Mouse (Mus musculus): ENCODE results near the gene Rbm15. TPM values are rescaled to one million over a fixed set of nuclear protein-coding genes. Genes with fewer than 3 reads are reported as not detected.

Rbm15 gene
- polyA plus RNA-seq, 1 experiment from 2014 or later, result 8.1 TPM

- 44% methylated on average over 4 of the region's 4 CpGs for WGBS (ENCODE audit: insufficient replicate concordance)
Measured at GRCm38 (mm10) chr3:107275996-107276395, 57.5 kb downstream of the Rbm15 start.

More at GRCm38 (mm10) chr3:107275996-107276395, 57.5 kb downstream of the Rbm15 start:
- Histone ChIP-seq H3K4me2 (ENCODE audit: low read depth, low read length) (no peak overlapping the region), H3K9me3 (replicated peaks; ENCODE audit: control insufficient read depth, low read length) (no peaks in the 10 kb centered on the region), H3K27me3 (ENCODE audit: control insufficient read depth, insufficient read depth, low read depth, low read length) (no peaks in the 10 kb centered on the region), H3K4me3 (ENCODE audit: low read depth, low read length) (no peak overlapping the region), H3K36me3 (ENCODE audit: control insufficient read depth, insufficient read depth) (no peaks in the 10 kb centered on the region), H3K4me1 (ENCODE audit: control insufficient read depth, low read depth, low read length) (peaks cover 17% of the 10 kb centered on the region), H3K27ac (ENCODE audit: low read length) (no peak overlapping the region), H3K9ac (ENCODE audit: low read depth, low read length) (no peak overlapping the region)
- no peak for ATAC-seq (ENCODE audit: low read depth)

Other genes starting within 250 kb of the Rbm15 start
- gene Kcna2, start 232.5 kb downstream of the Rbm15 start, polyA plus RNA-seq (2015; fragmentation: Nextera tagmentation; extraction: Ambion mirVana), result 0.12 and 0.13 TPM in 2 replicates
- not detected in 2 replicates for gene Kcna10, start 150.6 kb downstream of the Rbm15 start, polyA plus RNA-seq (2015; fragmentation: Nextera tagmentation; extraction: Ambion mirVana)
- 0.07 and 7.3 TPM in 2 replicates for gene Cym, start 111.9 kb downstream of the Rbm15 start, polyA plus RNA-seq (2015; fragmentation: Nextera tagmentation; extraction: Ambion mirVana)
- gene A630076J17Rik, start 103.1 kb downstream of the Rbm15 start, polyA plus RNA-seq (2015; fragmentation: Nextera tagmentation; extraction: Ambion mirVana), result not detected in 2 replicates
- 0.05 and 0.06 TPM in 2 replicates for gene Prok1, start 94.0 kb downstream of the Rbm15 start, polyA plus RNA-seq (2015; fragmentation: Nextera tagmentation; extraction: Ambion mirVana)
- 88.2 and 90.1 TPM in 2 replicates for gene Lamtor5, start 54.8 kb downstream of the Rbm15 start, polyA plus RNA-seq (2015; fragmentation: Nextera tagmentation; extraction: Ambion mirVana)
- gene Slc16a4, start 42.4 kb downstream of the Rbm15 start, polyA plus RNA-seq (2015; fragmentation: Nextera tagmentation; extraction: Ambion mirVana), result 0.30 and 0.39 TPM in 2 replicates
- 0.02 TPM in 1 of 2 replicates, not detected in the other for gene Kcnc4, start 125.9 kb upstream of the Rbm15 start, polyA plus RNA-seq (2015; fragmentation: Nextera tagmentation; extraction: Ambion mirVana)
- 0.08 and 0.33 TPM in 2 replicates for gene Slc6a17, start 184.3 kb upstream of the Rbm15 start, polyA plus RNA-seq (2015; fragmentation: Nextera tagmentation; extraction: Ambion mirVana)
- not detected in 2 replicates for gene Ubl4b, start 221.4 kb upstream of the Rbm15 start, polyA plus RNA-seq (2015; fragmentation: Nextera tagmentation; extraction: Ambion mirVana)

Data from liver, embryonic 16.5 days (tissue).